Mouse (Mus musculus): ENCODE measurements at regions not wholly inside any gene's neighbourhood (a gene's known extent, or its start where the extent isn't known, plus 50 kb on each side); places are given as distances from the start of the nearest gene placed in this dataset.
A peak's percentile ranks its signal among the peaks of the same experiment; 100 is the strongest.

- DNase-seq (ENCODE audit: low spot score), result no peak
Measured at GRCm38 (mm10) chr16:18683556-18683955, 53.8 kb upstream of the Sept5 start.

- DNase-seq (ENCODE audit: low spot score), result no peak
Measured at GRCm38 (mm10) chr16:18686044-18686761, 56.4 kb upstream of the Sept5 start.

- DNase-seq (ENCODE audit: low spot score), result peak; percentile 80
Measured at GRCm38 (mm10) chr16:18686916-18687315, 57.2 kb upstream of the Sept5 start.

GRCm38 (mm10) chr16:18687367-18687766 lies 57.6 kb upstream of the Sept5 start:
- DNase-seq (ENCODE audit: low spot score), result peak; percentile 78

- DNase-seq (ENCODE audit: low spot score), result no peak
Measured at GRCm38 (mm10) chr16:18695596-18695995, 65.8 kb upstream of the Sept5 start.

- peak; percentile 95 for DNase-seq (ENCODE audit: low spot score)
Measured at GRCm38 (mm10) chr16:18696074-18696819, 66.5 kb upstream of the Sept5 start.

GRCm38 (mm10) chr16:18696820-18697168 lies 67.0 kb upstream of the Sept5 start:
- no peak for DNase-seq (ENCODE audit: low spot score)

GRCm38 (mm10) chr16:18704126-18704525 lies 72.5 kb upstream of the Cldn5 start:
- no peak for DNase-seq (ENCODE audit: low spot score)

GRCm38 (mm10) chr16:18705028-18705648 lies 71.5 kb upstream of the Cldn5 start:
- DNase-seq (ENCODE audit: low spot score), result no peak

- DNase-seq (ENCODE audit: low spot score), result no peak
Measured at GRCm38 (mm10) chr16:18711637-18712125, 65.0 kb upstream of the Cldn5 start.

- DNase-seq (ENCODE audit: low spot score), result no peak
Measured at GRCm38 (mm10) chr16:18713017-18713416, 63.6 kb upstream of the Cldn5 start.

GRCm38 (mm10) chr16:18715381-18715780 lies 61.3 kb upstream of the Cldn5 start:
- no peak for DNase-seq (ENCODE audit: low spot score)

- no peak for DNase-seq (ENCODE audit: low spot score)
Measured at GRCm38 (mm10) chr16:18718040-18718439, 58.6 kb upstream of the Cldn5 start.

- no peak for DNase-seq (ENCODE audit: low spot score)
Measured at GRCm38 (mm10) chr16:18720433-18721233, 56.0 kb upstream of the Cldn5 start.

GRCm38 (mm10) chr16:18723186-18723843 lies 53.3 kb upstream of the Cldn5 start:
- DNase-seq (ENCODE audit: low spot score), result no peak

GRCm38 (mm10) chr16:18723874-18724273 lies 52.8 kb upstream of the Cldn5 start:
- DNase-seq (ENCODE audit: low spot score), result no peak

- no peak for DNase-seq (ENCODE audit: low spot score)
Measured at GRCm38 (mm10) chr16:18724706-18725105, 51.9 kb upstream of the Cldn5 start.
